Mouse (Mus musculus) Patski (cell line): Measurements from ENCODE around the gene Tgfbr3. TPM values are rescaled to one million over a fixed set of nuclear protein-coding genes. Genes with fewer than 3 reads are reported as not detected.

Experiments used
- ATAC-seq: fragments of 100-300 bp; one replicate; pipeline ENCODE4 v1.8.0; 2021
- CTCF ChIA-PET: fragments of 350-600 bp; sonication (Branson Sonifier 250); formaldehyde crosslinking; loops from one replicate; lab custom pipeline; 2022; ENCODE audit warnings: inconsistent platforms; lab: Charles Lee
- POLR2A ChIA-PET: fragments of 350-600 bp; sonication (Branson Sonifier 250); formaldehyde crosslinking; loops from one replicate; lab custom pipeline; 2022; ENCODE audit warnings: antibody characterized with exemption, inconsistent platforms; lab: Charles Lee
- DNase-seq: peaks from one replicate; pipeline ENCODE4 v3.0.0-alpha.2; 2011; ENCODE audit warnings: low read depth, low spot score
- H3K27me3 ChIP-seq: fragments of 371-371 bp; one replicate; pipeline ENCODE4 v1.5.1; 2021
- CTCF ChIP-seq: fragments of 100-300 bp; IDR thresholded peaks from one replicate; pipeline ENCODE4 v1.5.1; 2021
- in situ Hi-C: fragments of 300-500 bp; cut with MboI; formaldehyde crosslinking; loops from 3 replicates; pipeline ENCODE4 v1.11.1; 2018; ENCODE audit warnings: low pct_unique_long_range_greater_than_20kb, mixed read lengths
- polyA plus RNA-seq: library from polyadenylated mRNA; unstranded; gene quantifications from one replicate; pipeline ENCODE4 v1.2.3, GENCODE M21; 2021

Tgfbr3 gene
- polyA plus RNA-seq, 1 experiment from 2014 or later = 35.6 TPM

GRCm38 (mm10) chr5:107099076-107099475 is 190.4 kb downstream of the Tgfbr3 start:
- in situ Hi-C loops = no loop called here
- DNase-seq (no peak), ATAC-seq (no peak)
- CTCF ChIA-PET = interaction anchor here (1.3 kb wide), 1 partner anchor 11 kb away, joined by 4 read pairs; no protein-coding TSS in a partner anchor
- POLR2A ChIA-PET = no interaction called here
- H3K27me3 ChIP-seq = no peaks in the 10 kb centered on the region
- TF ChIP-seq CTCF = no peak

GRCm38 (mm10) chr5:107098007-107098406 is 191.4 kb downstream of the Tgfbr3 start:
- DNase-seq (no peak), ATAC-seq (no peak)
- CTCF ChIA-PET = interaction anchor here (1.0 kb wide), 1 partner anchor 9 kb away, joined by 3 read pairs; no protein-coding TSS in a partner anchor
- no peak for TF ChIP-seq CTCF
- POLR2A ChIA-PET = no interaction called here
- no peaks in the 10 kb centered on the region for H3K27me3 ChIP-seq
- in situ Hi-C loops = no loop called here

- in situ Hi-C loops = no loop called here
Observed at GRCm38 (mm10) chr5:107097314-107097713, 192.1 kb downstream of the Tgfbr3 start.

GRCm38 (mm10) chr5:107094233-107094632 is 195.2 kb downstream of the Tgfbr3 start:
- in situ Hi-C loops = no loop called here
- POLR2A ChIA-PET = no interaction called here
- CTCF ChIA-PET = no interaction called here
- ATAC-seq (no peak), DNase-seq (no peak)
- no peaks in the 10 kb centered on the region for H3K27me3 ChIP-seq
- no peak for TF ChIP-seq CTCF

More at GRCm38 (mm10) chr5:107097314-107097713, 192.1 kb downstream of the Tgfbr3 start:
- DNase-seq = no peak
- no peak for ATAC-seq
- CTCF ChIA-PET = interaction anchor here (1.0 kb wide), 1 partner anchor 9 kb away, joined by 3 read pairs; no protein-coding TSS in a partner anchor
- H3K27me3 ChIP-seq = no peaks in the 10 kb centered on the region
- TF ChIP-seq CTCF = no peak
- POLR2A ChIA-PET = interaction anchor here (0.6 kb wide), 1 partner anchor 13 kb away, joined by 5 read pairs; no protein-coding TSS in a partner anchor

- CTCF ChIA-PET = no interaction called here
- H3K27me3 ChIP-seq = no peaks in the 10 kb centered on the region
- ATAC-seq (no peak), DNase-seq (no peak)
- POLR2A ChIA-PET = no interaction called here
- in situ Hi-C loops = no loop called here
- TF ChIP-seq CTCF = no peak
Observed at GRCm38 (mm10) chr5:107093253-107093652, 196.2 kb downstream of the Tgfbr3 start.

GRCm38 (mm10) chr5:107092137-107092536 is 197.3 kb downstream of the Tgfbr3 start:
- CTCF ChIA-PET = no interaction called here
- H3K27me3 ChIP-seq = no peaks in the 10 kb centered on the region
- ATAC-seq (no peak), DNase-seq (no peak)
- POLR2A ChIA-PET = no interaction called here
- in situ Hi-C loops = no loop called here
- no peak for TF ChIP-seq CTCF

GRCm38 (mm10) chr5:107089966-107090365 is 199.5 kb downstream of the Tgfbr3 start:
- ATAC-seq (no peak), DNase-seq (no peak)
- POLR2A ChIA-PET = no interaction called here
- TF ChIP-seq CTCF = no peak
- in situ Hi-C loops = no loop called here
- no peaks in the 10 kb centered on the region for H3K27me3 ChIP-seq
- CTCF ChIA-PET = no interaction called here

GRCm38 (mm10) chr5:107087829-107088808 is 201.3 kb downstream of the Tgfbr3 start:
- DNase-seq (peak; percentile 86), ATAC-seq (no peak)
- H3K27me3 ChIP-seq = no peaks in the 10 kb centered on the region
- TF ChIP-seq CTCF = no peak
- in situ Hi-C loops = no loop called here
- ChIA-PET CTCF (interaction anchor here (0.8 to 1.7 kb wide), 5 partner anchors 9 to 216 kb away, joined by 3 to 4 read pairs (median 3); no protein-coding TSS in a partner anchor), POLR2A (interaction anchor here (0.9 to 1.1 kb wide), 2 partner anchors 8 to 26 kb away, joined by 3 to 4 read pairs; no protein-coding TSS in a partner anchor)

- CTCF ChIA-PET = interaction anchor here (0.9 to 1.7 kb wide), 2 partner anchors 72 to 217 kb away, joined by 3 to 4 read pairs; no protein-coding TSS in a partner anchor
- no peaks in the 10 kb centered on the region for H3K27me3 ChIP-seq
- in situ Hi-C loops = no loop called here
- DNase-seq (peak; percentile 98), ATAC-seq (peak; percentile 88)
- POLR2A ChIA-PET = no interaction called here
- no peak for TF ChIP-seq CTCF
Observed at GRCm38 (mm10) chr5:107087291-107087690, 202.1 kb downstream of the Tgfbr3 start.

- no peaks in the 10 kb centered on the region for H3K27me3 ChIP-seq
- in situ Hi-C loops = no loop called here
- ChIA-PET CTCF (interaction anchor here (0.7 to 1.3 kb wide), 3 partner anchors 8 to 64 kb away, joined by 3 read pairs; no protein-coding TSS in a partner anchor), POLR2A (no interaction called here)
- ATAC-seq = no peak
- TF ChIP-seq CTCF = no peak
- no peak for DNase-seq
Observed at GRCm38 (mm10) chr5:107086166-107086565, 203.3 kb downstream of the Tgfbr3 start.
